Mouse (Mus musculus): ENCODE results near the gene Tmem39a.

The Tmem39a gene

GRCm38 (mm10) chr16:38558221-38558748 lies at the start of gene Tmem39a:
TSS of gene Tmem39a (plus strand) at chr16:38558698.
- DNase-seq (ENCODE audit: extremely low read depth, insufficient read length, low spot score) = no peak

GRCm38 (mm10) chr16:38510846-38511245 lies 47.7 kb upstream of the Tmem39a start:
- DNase-seq (ENCODE audit: extremely low read depth, insufficient read length, low spot score) = no peak

- DNase-seq (ENCODE audit: extremely low read depth, insufficient read length, low spot score) = peak; percentile 28
Observed at GRCm38 (mm10) chr16:38519140-38519539, 39.4 kb upstream of the Tmem39a start.

GRCm38 (mm10) chr16:38521211-38521987 lies 37.1 kb upstream of the Tmem39a start:
- no peak for DNase-seq (ENCODE audit: extremely low read depth, insufficient read length, low spot score)

- DNase-seq (ENCODE audit: extremely low read depth, insufficient read length, low spot score) = peak; percentile 96
Observed at GRCm38 (mm10) chr16:38522129-38523084, 36.1 kb upstream of the Tmem39a start, which contains the start of gene Timmdc1. TSS of gene Timmdc1 (minus strand) at chr16:38522663.

GRCm38 (mm10) chr16:38526264-38526663 lies 32.2 kb upstream of the Tmem39a start:
- DNase-seq (ENCODE audit: extremely low read depth, insufficient read length, low spot score) = no peak

GRCm38 (mm10) chr16:38536544-38537146 lies 21.9 kb upstream of the Tmem39a start:
- DNase-seq (ENCODE audit: extremely low read depth, insufficient read length, low spot score) = no peak

- DNase-seq (ENCODE audit: extremely low read depth, insufficient read length, low spot score) = no peak
Observed at GRCm38 (mm10) chr16:38538716-38539380, 19.6 kb upstream of the Tmem39a start.

- no peak for DNase-seq (ENCODE audit: extremely low read depth, insufficient read length, low spot score)
Observed at GRCm38 (mm10) chr16:38548000-38548399, 10.5 kb upstream of the Tmem39a start.

GRCm38 (mm10) chr16:38549479-38550396 lies 8.8 kb upstream of the Tmem39a start, which contains the start of gene Poglut1:
TSS of gene Poglut1 (minus strand) at chr16:38550258.
- peak; percentile 80 for DNase-seq (ENCODE audit: extremely low read depth, insufficient read length, low spot score)

- no peak for DNase-seq (ENCODE audit: extremely low read depth, insufficient read length, low spot score)
Observed at GRCm38 (mm10) chr16:38555988-38556387, 2.5 kb upstream of the Tmem39a start.

GRCm38 (mm10) chr16:38562131-38562967 lies 3.9 kb downstream of the Tmem39a start:
- peak; percentile 91 for DNase-seq (ENCODE audit: extremely low read depth, insufficient read length, low spot score)

GRCm38 (mm10) chr16:38562968-38563327 lies 4.5 kb downstream of the Tmem39a start:
- no peak for DNase-seq (ENCODE audit: extremely low read depth, insufficient read length, low spot score)

- no peak for DNase-seq (ENCODE audit: extremely low read depth, insufficient read length, low spot score)
Observed at GRCm38 (mm10) chr16:38563516-38563915, 5.0 kb downstream of the Tmem39a start.

- no peak for DNase-seq (ENCODE audit: extremely low read depth, insufficient read length, low spot score)
Observed at GRCm38 (mm10) chr16:38568192-38568591, 9.7 kb downstream of the Tmem39a start.

GRCm38 (mm10) chr16:38571481-38571880 lies 13.0 kb downstream of the Tmem39a start:
- DNase-seq (ENCODE audit: extremely low read depth, insufficient read length, low spot score) = no peak

GRCm38 (mm10) chr16:38584761-38585160 lies 26.3 kb downstream of the Tmem39a start:
- no peak for DNase-seq (ENCODE audit: extremely low read depth, insufficient read length, low spot score)

GRCm38 (mm10) chr16:38585186-38585585 lies 26.7 kb downstream of the Tmem39a start:
- no peak for DNase-seq (ENCODE audit: extremely low read depth, insufficient read length, low spot score)

All from 3134 (cell line).